Mouse (Mus musculus) embryonic facial prominence, embryonic 12.5 days (tissue): Measurements from ENCODE around the gene Psmd12. TPM values are rescaled to one million over a fixed set of nuclear protein-coding genes. Genes with fewer than 3 reads are reported as not detected.

Source experiments
- ATAC-seq: fragments of 200-750 bp; cut with Nextera tagmentation; 2 replicates; pipeline ENCODE4 v1.8.0; 2017; ENCODE audit not compliant: insufficient number of reproducible peaks, insufficient read depth, low FRiP score, low TSS enrichment
- H3K27ac ChIP-seq: fragments of 300-500 bp; sonication (generic); 2 replicates; pipeline ENCODE4 v1.5.1; 2016; ENCODE audit warnings: mild to moderate bottlenecking
- H3K27me3 ChIP-seq: fragments of 300-500 bp; sonication (generic); 2 replicates; pipeline ENCODE4 v1.6.1; 2016; ENCODE audit warnings: mild to moderate bottlenecking, moderate library complexity
- H3K36me3 ChIP-seq: fragments of 300-500 bp; sonication (generic); 2 replicates; pipeline ENCODE4 v1.6.1; 2016; ENCODE audit warnings: mild to moderate bottlenecking
- H3K4me1 ChIP-seq: fragments of 300-500 bp; sonication (generic); 2 replicates; pipeline ENCODE4 v1.6.1; 2016
- H3K4me2 ChIP-seq: fragments of 300-500 bp; sonication (generic); replicated peaks from 2 replicates; pipeline ENCODE4 v1.6.1; 2016; ENCODE audit warnings: mild to moderate bottlenecking, moderate library complexity
- H3K4me3 ChIP-seq: fragments of 300-500 bp; sonication (generic); 2 replicates; pipeline ENCODE4 v1.5.1; 2016; ENCODE audit warnings: mild to moderate bottlenecking
- H3K9ac ChIP-seq: fragments of 300-500 bp; sonication (generic); 2 replicates; pipeline ENCODE4 v1.6.1; 2016; ENCODE audit warnings: mild to moderate bottlenecking, moderate library complexity
- H3K9me3 ChIP-seq: fragments of 300-500 bp; sonication (generic); 2 replicates; pipeline ENCODE4 v1.6.1; 2016; ENCODE audit warnings: mild to moderate bottlenecking, moderate library complexity
- WGBS: fragments of 180-500 bp; shearing (Covaris S2); methylation state at CpG from one replicate; pipeline ENCODE4 v1.1.7; 2016; 5-methylcytosine and 5-hydroxymethylcytosine counted together
- polyA plus RNA-seq: library from polyadenylated mRNA; unstranded; fragments of >200 nt; fragmentation: Nextera tagmentation; extraction: Ambion mirVana; gene quantifications from 2 replicates; pipeline ENCODE4 v1.2.1, GENCODE M21; 2016

Psmd12 gene
- polyA plus RNA-seq, 1 experiment from 2014 or later = 181 TPM

GRCm38 (mm10) chr11:107546667-107547301 is 67.5 kb downstream of the Psmd12 start:
- peaks cover 14% of the 10 kb centered on the region for H3K36me3 ChIP-seq
- peak; percentile 49; the same call in 1 of the 2 replicates for ATAC-seq
- peak overlapping the region; percentile 72 for H3K27ac ChIP-seq
- peak overlapping the region; percentile 94 for H3K4me3 ChIP-seq
- peak overlapping the region; percentile 92 for H3K9ac ChIP-seq
- under 1% methylated on average over 34 of the region's 37 CpGs for WGBS
- H3K27me3 ChIP-seq = no peaks in the 10 kb centered on the region
- H3K4me1 ChIP-seq = 0 out of 2 replicates have a peak, but pooled peaks cover 10% of the 10 kb centered on the region
- H3K9me3 ChIP-seq = no peaks in the 10 kb centered on the region
- H3K4me2 ChIP-seq = peak overlapping the region; percentile 91

GRCm38 (mm10) chr11:107547351-107548203 is 68.3 kb downstream of the Psmd12 start, which contains the start of gene Helz:
Helz (plus strand) TSS chr11:107547930.
- Histone ChIP-seq H3K27ac (peak within 1 kb of the TSS; percentile 72), H3K9me3 (no peaks in the 10 kb centered on the region), H3K4me3 (peak within 1 kb of the TSS; percentile 94), H3K4me1 (0 out of 2 replicates have a peak, but pooled peaks cover 10% of the 10 kb centered on the region), H3K27me3 (no peaks in the 10 kb centered on the region), H3K4me2 (peak within 1 kb of the TSS; percentile 91), H3K36me3 (peaks cover 17% of the 10 kb centered on the region), H3K9ac (peak within 1 kb of the TSS; percentile 92)
- under 1% methylated on average over 66 of the region's 70 CpGs for WGBS
- ATAC-seq = peak; percentile 59

- Histone ChIP-seq H3K4me2 (peak overlapping the region; percentile 91), H3K9me3 (no peaks in the 10 kb centered on the region), H3K9ac (peak overlapping the region; percentile 92), H3K27me3 (no peaks in the 10 kb centered on the region), H3K4me3 (peak overlapping the region; percentile 94), H3K36me3 (peaks cover 21% of the 10 kb centered on the region), H3K27ac (peak overlapping the region; percentile 72; the same call in 1 of the 2 replicates), H3K4me1 (0 out of 2 replicates have a peak, but pooled peaks cover 10% of the 10 kb centered on the region)
- peak; percentile 71 for ATAC-seq
- 6% methylated on average over 36 of the region's 39 CpGs for WGBS
These were observed 69.1 kb downstream of the Psmd12 start for GRCm38 (mm10) chr11:107548204-107548975.

Other genes with a start within 250 kb of the Psmd12 start
- 36.3 and 41.6 TPM in 2 replicates for gene Pitpnc1, start 8.8 kb upstream of the Psmd12 start, polyA plus RNA-seq
- 19.7 and 20.5 TPM in 2 replicates for gene Helz, start 68.4 kb downstream of the Psmd12 start, polyA plus RNA-seq
- gene Cacng1, start 237.0 kb downstream of the Psmd12 start, polyA plus RNA-seq = 1.3 and 2.1 TPM in 2 replicates